In the genomic region with DNA sequence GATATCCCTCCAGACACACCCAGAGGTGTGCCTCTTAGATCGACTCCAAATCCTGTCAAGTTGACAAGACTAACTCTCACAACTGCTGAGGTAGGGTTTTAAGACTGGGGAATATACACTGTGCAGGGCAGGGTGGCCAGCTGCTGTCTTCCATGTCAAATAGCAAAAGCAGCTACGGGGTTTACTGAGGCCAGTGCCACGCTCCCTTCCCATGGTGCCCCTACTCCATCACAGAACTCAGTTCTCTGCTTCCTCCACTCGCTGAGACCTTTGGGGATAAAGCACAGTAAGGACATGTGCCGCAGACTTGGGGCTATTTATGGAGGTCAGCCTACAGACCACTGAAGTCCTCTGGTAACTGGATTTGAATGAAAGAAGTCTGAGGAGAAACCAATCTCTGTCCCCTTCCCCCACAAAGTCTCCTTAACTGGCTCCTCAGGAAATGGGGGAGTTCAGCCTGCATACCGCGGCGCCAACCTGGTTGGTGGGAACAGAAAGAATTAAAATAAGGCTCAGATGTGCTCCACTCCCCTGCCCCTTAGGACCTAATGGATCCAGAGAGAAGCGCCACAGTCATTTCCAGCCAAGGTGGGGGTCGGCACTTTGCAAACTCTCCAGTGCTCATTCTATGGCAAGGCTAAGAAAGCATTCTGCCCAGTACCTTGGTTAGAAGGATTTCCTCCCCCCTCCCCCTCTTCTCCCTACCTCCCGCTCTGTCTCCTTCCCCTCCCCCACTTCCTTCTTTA, we compare ENCODE assay signal across 10 mouse cellular contexts.
DNase-seq lines count a peak whose midpoint lies in the region; ATAC-seq and TF ChIP-seq lines count a peak whose summit lies in the region.
"Had no signal": no experiment of that assay in that cellular context is flagged by ENCODE, and none has a peak within 500 bp of the region (broad histone marks: within the 10 kb centered on the region; RNA-seq: fewer than 3 reads in every experiment).

No protein-coding gene starts in this region.

- no peaks in the 10 kb centered on the region for H3K27me3 ChIP-seq in CH12.LX (replicated peaks)
- no peaks in the 10 kb centered on the region for H3K27me3 ChIP-seq in liver, embryonic 14.5 days (ENCODE audit: control insufficient read depth, insufficient read depth, low read length)

- peak overlapping the region; percentile 51; the same call in 1 of the 2 replicates for H3K4me2 ChIP-seq in CH12.LX (ENCODE audit: insufficient read depth, low read depth, poor library complexity, severe bottlenecking)
- peak overlapping the region; percentile 32 for H3K4me2 ChIP-seq in liver, embryonic 14.5 days (ENCODE audit: low read depth)

- TF ChIP-seq RAD21 in CH12.LX (IDR thresholded peaks at IDR 0.05; ENCODE audit: low read depth, low read length), result no peak

- no peaks in the 10 kb centered on the region for H3K79me2 ChIP-seq in CH12.LX (replicated peaks; ENCODE audit: control insufficient read depth, extremely low read depth, insufficient read depth, poor library complexity, severe bottlenecking)

- no peak overlapping the region for H3K9ac ChIP-seq in CH12.LX (ENCODE audit: insufficient read depth, low read depth)
- H3K9ac ChIP-seq in liver, embryonic 14.5 days (replicated peaks), result no peak overlapping the region

- no peak for TF ChIP-seq CTCF in CH12.LX (conservative IDR thresholded peaks at IDR 0.05 in 1 of 2, IDR thresholded peaks at IDR 0.05 in 1 of 2; ENCODE audit: low read depth in 2 of 2, low read length in 2 of 2)
- TF ChIP-seq CTCF in liver, embryonic 14.5 days (IDR thresholded peaks at IDR 0.05; ENCODE audit: low read depth), result no peak
- no peak for TF ChIP-seq CTCF in layer of hippocampus, adult 2 months (conservative IDR thresholded peaks at IDR 0.05)

- H3K9me3 ChIP-seq in CH12.LX (replicated peaks; ENCODE audit: low read length), result peaks cover 3% of the 10 kb centered on the region
- H3K9me3 ChIP-seq in liver, embryonic 14.5 days (ENCODE audit: control insufficient read depth, low read length), result no peaks in the 10 kb centered on the region

- no peak for TF ChIP-seq EP300 in CH12.LX (IDR thresholded peaks at IDR 0.05; ENCODE audit: low read length)
- no peak for TF ChIP-seq EP300 in liver, embryonic 14.5 days (IDR thresholded peaks at IDR 0.05; ENCODE audit: low read depth)

- WGBS in liver, embryonic 14.5 days (ENCODE audit: insufficient replicate concordance), result 9% methylated on average over 11 of the region's 11 CpGs

- no peak overlapping the region for H3K4me3 ChIP-seq in CH12.LX (replicated peaks in 1 of 3; ENCODE audit: low read depth in 2 of 3, low read length in 2 of 3, poor library complexity in 1 of 3)
- no peak overlapping the region for H3K4me3 ChIP-seq in liver, embryonic 14.5 days (ENCODE audit: insufficient read depth in 1 of 2, low read depth in 2 of 2, low read length in 2 of 2)
- no peak overlapping the region for H3K4me3 ChIP-seq in layer of hippocampus, adult 2 months

- no peaks in the 10 kb centered on the region for H3K36me3 ChIP-seq in CH12.LX (replicated peaks in 1 of 2; ENCODE audit: control insufficient read depth in 1 of 2, insufficient read depth in 1 of 2, low read length in 1 of 2)
- no peaks in the 10 kb centered on the region for H3K36me3 ChIP-seq in liver, embryonic 14.5 days (replicated peaks; ENCODE audit: control insufficient read depth, insufficient read depth, low read depth)

- ATAC-seq in liver, embryonic 14.5 days (ENCODE audit: insufficient read depth), result no peak

- dilution Hi-C loops in CH12.LX (cut with MboI; ENCODE audit: extremely low pct_ligation_motif_present, extremely low pct_unique_long_range_greater_than_20kb, low sequenced_read_pairs), result no loop called here

- no peak overlapping the region for H3K27ac ChIP-seq in CH12.LX (ENCODE audit: insufficient read depth, low read depth)
- H3K27ac ChIP-seq in liver, embryonic 14.5 days, result no peak overlapping the region
- no peak overlapping the region for H3K27ac ChIP-seq in layer of hippocampus, adult 2 months

- DNase-seq in CH12.LX (ENCODE audit: extremely low read depth) (no peak), ES-CJ7 (ENCODE audit: low read depth, low spot score) (peak; percentile 32)
- peak; percentile 56 for DNase-seq in forelimb bud, embryonic 11.5 days (ENCODE audit: low read depth, low spot score)
- no peak for DNase-seq in liver, embryonic 14.5 days (ENCODE audit: low read depth in 3 of 3, low spot score in 3 of 3)
- DNase-seq in spleen, postnatal 36 days (ENCODE audit: low spot score in 2 of 2), result no peak
- no peak for DNase-seq in layer of hippocampus, adult 18-20 months (ENCODE audit: low spot score in 2 of 2)
- DNase-seq in layer of hippocampus, postnatal 36 days, result no peak
- DNase-seq in layer of hippocampus, adult 2 months (ENCODE audit: low spot score in 2 of 2), result no peak
- DNase-seq: cerebellum, adult 8-10 months; lung, postnatal 10 days had no signal

- no peaks in the 10 kb centered on the region for H3K4me1 ChIP-seq in CH12.LX (ENCODE audit: control insufficient read depth in 1 of 2, insufficient read depth in 2 of 2)
- H3K4me1 ChIP-seq in liver, embryonic 14.5 days (replicated peaks; ENCODE audit: control insufficient read depth in 2 of 2, insufficient read depth in 2 of 2, low read length in 1 of 2), result peaks cover 0 to 7% of the 10 kb centered on the region in 2 experiments; a peak in 1 of 4 replicates

- in situ Hi-C loops in CH12.LX (cut with MboI; ENCODE audit: low pct_ligation_motif_present, low pct_unique_long_range_greater_than_20kb, low sequenced_read_pairs), result loop anchor here (25.0 kb wide), 2 partner anchors 322 to 422 kb away; a partner anchor contains a TSS

- no peak for TF ChIP-seq POLR2A in CH12.LX (IDR thresholded peaks at IDR 0.05; ENCODE audit: low read depth, low read length)

TF ChIP-seq in CH12.LX, 34 proteins besides CTCF, POLR2A, EP300 and RAD21:
- TF ChIP-seq NRF1 (IDR thresholded peaks at IDR 0.05; ENCODE audit: low read depth, low read length) (no peak), ETS1 (conservative IDR thresholded peaks at IDR 0.05; ENCODE audit: low read depth, low read length) (no peak), ZC3H11A (IDR thresholded peaks at IDR 0.05; ENCODE audit: low read depth, low read length) (no peak), GABPA (IDR thresholded peaks at IDR 0.05; ENCODE audit: insufficient replicate concordance, low read depth, low read length) (no peak), CHD2 (IDR thresholded peaks at IDR 0.05; ENCODE audit: low read length) (0 out of 2 replicates have a peak, but pooled peaks have one; percentile 27)

Comparison
In these comparisons a context has a peak if more than half of its experiments do, and no peak if none do; other contexts are left out.
1. DNase-seq: peak in ES-CJ7 (single experiment) and forelimb bud, embryonic 11.5 days (single experiment); none in CH12.LX (single experiment), liver, embryonic 14.5 days (0 of 3), spleen, postnatal 36 days (0 of 2), layer of hippocampus, adult 18-20 months (0 of 2), layer of hippocampus, postnatal 36 days (0 of 2) and layer of hippocampus, adult 2 months (0 of 2).